Mouse (Mus musculus): ENCODE measurements around the gene A630095E13Rik.
"Not testable (repeated sequence)": the region's sequence is repeated elsewhere in the genome, so short reads cannot be mapped to it uniquely, and the experiment has no call there.

Gene A630095E13Rik

DNA sequence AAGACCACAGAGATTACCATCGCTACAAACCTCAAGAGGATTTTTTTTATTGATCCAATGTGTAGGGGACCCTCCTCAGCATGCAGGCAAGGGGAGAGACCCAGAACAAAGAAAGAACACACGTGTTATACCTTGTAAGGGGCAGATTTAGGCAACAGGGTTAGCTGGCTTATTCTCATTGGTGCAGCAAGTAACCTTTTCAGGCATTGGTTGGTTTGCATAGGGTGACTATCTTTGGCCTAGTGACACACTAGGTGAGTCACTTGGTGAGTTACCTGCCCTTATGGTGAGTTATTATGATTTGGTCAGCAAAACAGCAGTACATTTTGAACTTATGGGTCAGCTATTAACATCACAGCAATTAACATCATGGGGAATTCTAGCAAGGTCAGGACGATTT lies at the start of gene A630095E13Rik:
Gene A630095E13Rik (minus strand): TSS at position 101 of the 400 bp plus-strand sequence.
- DNase-seq (ENCODE audit: low read depth, low spot score) = not testable (repeated sequence)

DNA sequence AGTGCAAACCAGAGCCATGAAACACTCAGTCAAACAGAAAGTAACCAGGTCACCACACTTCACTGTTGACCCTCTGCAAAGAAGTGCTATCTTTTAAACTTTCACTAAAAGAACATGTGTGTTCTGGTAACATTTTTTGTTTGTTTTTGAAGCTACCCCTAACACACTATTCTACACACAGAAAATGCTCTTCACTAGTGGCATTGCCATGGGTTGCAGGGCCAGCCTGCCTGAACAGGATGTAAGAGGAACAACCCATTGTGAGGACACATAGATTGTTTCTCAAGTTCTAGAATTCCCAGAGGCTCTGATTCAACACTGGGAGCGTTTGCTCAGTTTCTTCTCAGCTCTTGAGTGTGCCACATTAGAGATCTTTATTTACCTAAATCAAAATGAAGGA lies 49.7 kb upstream of the A630095E13Rik start, which contains the start of gene Acrv1:
Gene Acrv1 (plus strand): TSS at position 301 of the 400 bp plus-strand sequence.
- no peak for DNase-seq (ENCODE audit: low read depth, low spot score)

DNA sequence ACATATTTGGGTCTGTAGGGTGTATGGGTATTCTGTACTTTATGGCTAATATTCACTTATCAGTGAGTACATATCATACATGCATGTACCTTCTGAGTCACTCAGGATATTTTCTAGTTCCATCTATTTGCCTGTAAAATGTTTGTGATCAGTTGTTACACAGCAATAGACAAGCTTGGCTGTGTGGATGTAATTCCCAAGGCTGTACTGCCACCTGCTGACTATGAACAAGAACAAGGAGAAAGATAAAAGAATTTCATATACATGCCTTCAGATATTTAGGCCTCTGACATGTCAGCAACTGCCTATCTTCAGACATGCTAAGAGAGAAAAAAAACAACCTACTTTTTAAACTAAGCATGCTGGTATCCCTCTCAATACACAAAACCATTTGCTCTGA lies 44.2 kb upstream of the A630095E13Rik start:
- peak; percentile 40 for DNase-seq (ENCODE audit: low read depth, low spot score)

DNA sequence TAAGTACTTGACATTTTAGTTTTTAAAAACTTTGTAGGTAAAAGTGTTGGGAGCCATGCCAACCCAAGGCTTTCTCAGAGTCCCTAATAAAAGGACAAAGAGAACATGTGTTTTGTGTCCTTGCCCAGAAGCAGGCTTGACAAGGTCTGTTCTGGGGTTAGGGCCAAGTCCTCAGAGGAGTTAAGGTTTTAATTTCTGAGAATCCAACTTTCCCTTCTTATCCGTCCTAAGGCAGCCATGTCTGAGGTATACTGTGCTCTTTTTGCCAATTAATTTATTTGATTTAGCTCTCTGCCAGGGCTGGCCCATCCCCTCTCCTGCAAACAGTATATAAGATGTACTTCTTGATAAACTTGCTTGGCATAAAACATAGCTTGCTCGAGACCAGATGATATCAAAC lies 38.2 kb upstream of the A630095E13Rik start:
- no peak for DNase-seq (ENCODE audit: low read depth, low spot score)

Data from ES-CJ7 (cell line).